Mouse (Mus musculus): ENCODE measurements around the gene Hist1h1t.
A peak's percentile ranks its signal among the peaks of the same experiment; 100 is the strongest.
"Not testable (repeated sequence)": the region's sequence is repeated elsewhere in the genome, so short reads cannot be mapped to it uniquely, and the experiment has no call there.

The Hist1h1t gene

DNA sequence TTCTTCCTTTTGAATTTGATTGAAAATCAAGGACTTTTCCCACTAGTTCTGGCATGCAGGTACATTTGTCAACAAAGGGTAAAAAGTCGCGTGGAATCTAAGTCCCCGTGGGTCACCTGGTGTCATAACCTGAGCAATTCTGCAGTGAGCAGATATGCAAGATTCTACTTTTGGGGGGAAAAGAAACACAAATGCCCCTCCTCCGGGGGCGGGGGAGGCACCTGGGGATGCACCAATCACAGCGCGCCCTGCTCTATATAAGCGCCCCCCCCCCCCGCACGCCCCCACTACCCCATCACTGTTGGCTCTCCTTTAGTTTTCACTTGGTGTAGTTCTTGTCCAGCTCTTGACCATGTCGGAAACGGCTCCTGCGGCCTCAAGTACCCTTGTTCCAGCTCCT, at the start of gene Hist1h1t:
Gene Hist1h1t, plus strand, starts transcription at position 301 of the 400 bp plus-strand sequence.
- no peak for DNase-seq (ENCODE audit: low spot score in 2 of 2)

DNA sequence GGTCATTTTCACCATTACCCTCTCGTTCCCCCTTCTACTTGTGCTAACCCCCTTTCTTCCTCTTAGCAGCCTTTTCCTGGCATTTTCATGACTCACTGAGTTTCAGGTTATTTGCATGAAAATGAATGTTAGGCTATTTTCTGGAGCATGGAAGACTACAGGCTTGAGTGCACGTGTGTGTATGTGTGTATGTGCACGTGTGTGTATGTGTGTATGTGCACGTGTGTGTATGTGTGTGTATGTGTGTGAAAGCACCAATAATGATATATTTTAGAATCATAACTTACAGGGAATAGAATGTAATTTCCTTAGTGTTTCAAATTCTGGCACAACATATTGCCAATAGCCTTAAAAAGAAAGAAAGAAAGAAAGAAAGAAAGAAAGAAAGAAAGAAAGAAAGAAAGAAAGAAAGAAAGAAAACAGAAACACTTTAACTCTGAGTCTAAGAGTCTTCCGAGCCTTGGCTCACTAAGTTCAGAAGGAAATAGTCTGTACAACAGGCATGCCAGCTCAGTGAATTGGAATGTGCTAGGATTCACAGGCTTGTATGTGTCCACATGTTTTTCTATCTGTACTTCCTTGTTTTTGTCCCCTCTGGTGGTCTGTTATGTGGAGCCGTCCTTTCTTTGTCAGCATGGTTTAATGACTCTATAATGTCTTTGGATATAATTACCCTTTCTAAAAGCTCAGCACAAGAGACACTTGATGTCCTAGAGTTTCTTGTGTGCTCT, 35.8 kb upstream of the Hist1h1t start:
- no peak for DNase-seq (ENCODE audit: low spot score in 2 of 2)

DNA sequence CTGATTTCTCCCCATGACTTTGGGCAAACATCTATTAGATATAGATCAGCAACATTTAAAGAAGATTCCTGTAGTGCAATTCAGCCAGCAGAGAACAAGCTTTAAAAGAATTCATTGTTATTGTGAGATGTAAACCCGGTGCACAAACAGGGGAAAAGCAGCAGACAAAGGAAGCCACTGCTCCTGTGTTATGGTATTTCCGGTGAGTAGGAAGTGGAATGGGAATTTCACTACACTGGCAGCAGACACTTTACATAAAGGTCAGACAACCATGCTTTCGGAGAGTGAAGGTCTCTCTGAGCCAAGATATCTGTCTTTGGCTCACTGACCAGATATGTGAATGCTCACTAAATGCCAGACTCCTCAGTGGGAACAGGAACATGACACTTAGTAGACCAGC, 33.1 kb upstream of the Hist1h1t start:
- no peak for DNase-seq (ENCODE audit: low spot score in 2 of 2)

DNA sequence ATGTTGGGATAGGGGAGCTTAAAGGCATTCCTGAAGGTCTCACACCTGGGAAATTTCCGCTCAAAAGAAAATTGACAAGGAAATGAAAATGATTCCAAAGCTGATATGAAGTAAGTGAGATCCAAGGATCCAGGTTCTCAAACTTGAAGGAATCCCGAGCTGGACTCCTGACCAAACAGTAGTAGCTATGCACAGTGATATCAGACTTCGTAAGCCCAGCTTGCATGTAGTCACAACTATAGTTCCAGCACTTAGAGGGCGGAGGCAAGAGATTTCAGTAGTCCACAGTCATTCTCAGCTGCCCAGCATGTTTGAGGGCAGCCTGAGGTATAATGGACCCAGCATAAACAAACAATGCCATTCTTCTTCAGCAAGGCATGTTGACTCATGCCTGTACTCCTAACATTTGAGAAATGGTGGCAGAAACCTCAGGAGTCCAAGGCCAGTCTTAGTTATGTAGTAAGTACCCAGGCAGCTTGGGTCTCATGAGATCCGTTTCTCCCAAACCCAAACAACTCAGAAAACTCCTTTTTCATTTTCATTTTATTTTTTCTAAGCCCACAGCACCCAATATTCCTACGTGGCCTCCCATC, 13.5 kb upstream of the Hist1h1t start:
- DNase-seq (ENCODE audit: low spot score in 2 of 2): no peak

DNA sequence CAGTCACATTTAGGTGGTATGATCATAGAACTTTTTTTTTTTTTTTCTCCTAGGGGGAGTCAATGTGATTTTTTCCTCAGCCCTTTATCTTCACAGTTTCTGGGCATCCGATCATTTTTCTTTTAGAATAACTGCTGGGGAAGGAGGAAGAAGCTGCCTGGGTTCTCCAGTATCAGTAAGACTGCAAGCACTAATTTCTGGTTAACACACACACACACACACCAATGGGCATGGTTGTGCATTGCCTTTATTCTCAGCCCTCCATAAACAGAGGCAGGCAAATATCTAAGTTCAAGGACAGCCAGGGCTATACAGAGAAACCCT, 13.0 kb upstream of the Hist1h1t start:
- no peak for DNase-seq (ENCODE audit: low spot score in 2 of 2)

DNA sequence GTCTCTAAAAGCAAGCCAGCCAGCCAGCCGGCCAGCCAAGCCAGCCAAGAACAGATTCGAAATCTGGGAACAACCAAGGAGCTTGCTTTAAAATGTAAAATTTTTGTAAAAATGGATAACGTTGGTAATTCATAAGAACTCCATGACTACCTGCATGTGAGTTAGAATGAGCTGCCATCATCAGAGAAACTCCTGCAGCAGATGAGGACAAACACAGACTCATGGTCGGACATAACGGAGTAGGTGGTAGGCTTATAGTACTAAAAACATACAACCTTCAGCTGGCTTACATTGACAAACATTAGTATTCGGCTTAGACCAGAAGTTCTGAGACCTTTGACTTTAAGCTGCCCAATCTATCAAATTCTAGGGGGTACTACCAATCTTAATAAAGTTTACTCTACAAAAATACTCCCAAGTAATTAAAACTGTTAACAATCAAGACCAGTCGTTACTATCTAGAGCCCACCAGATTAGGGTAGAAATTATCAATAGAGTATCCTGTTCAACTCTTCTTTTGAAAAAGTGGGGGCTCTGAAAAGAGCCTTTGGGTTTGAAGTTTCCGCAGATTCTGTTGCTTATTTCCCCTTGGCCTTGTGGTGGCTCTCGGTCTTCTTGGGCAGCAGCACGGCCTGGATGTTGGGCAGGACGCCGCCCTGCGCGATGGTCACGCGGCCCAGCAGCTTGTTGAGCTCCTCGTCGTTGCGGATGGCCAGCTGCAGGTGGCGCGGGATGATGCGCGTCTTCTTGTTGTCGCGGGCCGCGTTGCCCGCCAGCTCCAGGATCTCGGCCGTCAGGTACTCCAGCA, 12.5 kb upstream of the Hist1h1t start:
- not testable (repeated sequence) for DNase-seq (ENCODE audit: low spot score in 2 of 2)

DNA sequence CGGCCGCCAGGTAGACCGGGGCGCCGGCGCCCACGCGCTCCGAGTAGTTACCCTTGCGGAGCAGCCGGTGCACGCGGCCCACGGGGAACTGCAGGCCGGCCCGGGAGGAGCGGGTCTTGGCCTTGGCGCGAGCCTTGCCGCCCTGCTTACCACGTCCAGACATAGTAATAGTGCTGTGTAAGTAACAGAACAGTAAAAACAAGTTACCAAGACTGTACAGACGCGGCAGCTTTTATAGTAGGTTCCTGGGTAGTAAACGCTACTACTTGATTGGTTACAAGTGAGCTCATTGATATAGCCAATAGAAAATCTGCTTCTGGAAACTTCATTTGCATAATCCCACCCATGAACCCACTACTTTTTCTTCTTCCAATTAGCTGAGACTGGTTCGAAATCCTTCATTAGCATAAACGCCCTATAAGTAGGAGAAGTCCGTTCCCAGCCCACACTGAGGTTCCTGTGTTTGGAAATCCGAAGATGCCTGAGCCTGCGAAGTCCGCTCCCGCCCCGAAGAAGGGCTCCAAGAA, 11.8 kb upstream of the Hist1h1t start, which contains the start of the genes Hist1h2ac and Hist1h2bc:
Gene Hist1h2ac, minus strand, starts transcription at position 194 of the 527 bp plus-strand sequence.
Gene Hist1h2bc, plus strand, starts transcription at position 445 of the 527 bp plus-strand sequence.
- DNase-seq (ENCODE audit: low spot score in 2 of 2): peak; percentile 80 to 90

DNA sequence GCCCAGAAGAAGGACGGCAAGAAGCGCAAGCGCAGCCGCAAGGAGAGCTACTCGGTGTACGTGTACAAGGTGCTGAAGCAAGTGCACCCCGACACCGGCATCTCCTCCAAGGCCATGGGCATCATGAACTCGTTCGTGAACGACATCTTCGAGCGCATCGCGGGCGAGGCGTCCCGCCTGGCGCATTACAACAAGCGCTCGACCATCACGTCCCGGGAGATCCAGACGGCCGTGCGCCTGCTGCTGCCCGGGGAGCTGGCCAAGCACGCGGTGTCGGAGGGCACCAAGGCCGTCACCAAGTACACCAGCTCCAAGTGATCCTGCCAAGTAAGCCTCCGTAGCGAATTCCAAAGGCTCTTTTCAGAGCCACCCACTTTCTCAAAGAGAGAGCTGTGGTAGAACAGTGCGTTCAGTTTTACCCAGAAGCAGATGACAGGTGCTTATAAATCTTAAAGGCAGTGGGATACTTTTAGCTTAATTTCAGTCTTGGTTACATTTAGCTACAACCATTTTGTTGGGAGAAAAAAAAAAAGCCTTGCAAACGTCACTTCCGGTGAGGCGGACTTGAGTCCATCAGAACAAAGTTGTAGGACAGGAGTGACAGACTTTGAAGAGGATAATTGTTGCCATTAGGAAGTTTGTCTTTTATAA, 11.2 kb upstream of the Hist1h1t start:
- DNase-seq (ENCODE audit: low spot score in 2 of 2): peak; percentile 41 to 65

DNA sequence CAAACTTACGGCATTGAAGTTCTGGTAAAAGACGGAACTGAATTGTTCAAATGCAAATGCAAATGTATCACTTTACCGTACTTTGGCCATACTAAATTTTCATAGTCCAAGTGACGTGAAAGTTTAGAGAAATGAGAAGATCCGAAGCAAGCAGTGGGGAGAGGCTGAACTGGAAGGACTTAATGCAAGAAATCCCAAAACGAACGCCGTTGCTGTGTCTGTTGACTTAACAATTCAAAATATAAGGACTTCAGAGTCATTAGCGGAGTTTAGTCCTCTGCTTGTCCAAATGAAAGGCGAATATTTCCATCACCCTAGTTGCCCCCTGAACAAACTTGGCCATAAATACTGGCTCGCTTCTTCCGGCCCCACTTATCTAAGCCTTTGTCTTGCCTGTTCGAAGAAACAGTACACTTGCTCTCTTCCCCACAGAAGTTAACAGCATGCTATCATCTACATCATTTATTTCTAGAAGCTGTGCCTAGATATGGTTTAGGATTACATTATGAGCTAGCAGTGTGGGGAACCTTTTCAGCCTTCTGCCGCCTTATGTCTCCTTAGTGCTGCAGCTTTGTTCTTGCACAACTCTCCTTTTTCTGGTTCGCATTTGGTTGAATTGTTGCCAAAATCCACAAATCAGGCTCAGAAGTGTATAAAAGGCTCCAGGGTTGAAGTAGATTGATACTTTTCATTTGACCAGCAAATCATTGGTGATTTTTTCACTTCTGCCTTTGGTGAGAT, 10.3 kb upstream of the Hist1h1t start:
- DNase-seq (ENCODE audit: low spot score in 2 of 2): no peak

DNA sequence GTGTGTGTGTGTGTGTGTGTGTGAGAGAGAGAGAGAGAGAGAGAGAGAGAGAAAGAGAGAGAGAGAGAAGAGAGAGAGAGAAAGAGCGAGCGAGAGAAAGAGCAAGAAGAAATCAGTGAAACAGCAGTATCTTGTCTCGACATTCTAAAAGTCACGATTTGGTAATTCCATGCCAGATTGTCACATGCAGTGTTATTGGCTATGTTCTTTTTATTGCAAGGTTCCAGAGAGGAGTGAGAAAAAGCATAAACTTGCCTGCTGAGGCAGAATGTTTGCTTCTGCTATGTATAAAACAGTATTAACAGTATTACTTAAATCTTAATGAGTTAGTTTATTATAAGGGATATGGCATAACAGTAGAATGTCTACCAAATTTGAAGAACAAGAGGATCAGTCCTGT, 9.6 kb upstream of the Hist1h1t start:
- DNase-seq (ENCODE audit: low spot score in 2 of 2): no peak

DNA sequence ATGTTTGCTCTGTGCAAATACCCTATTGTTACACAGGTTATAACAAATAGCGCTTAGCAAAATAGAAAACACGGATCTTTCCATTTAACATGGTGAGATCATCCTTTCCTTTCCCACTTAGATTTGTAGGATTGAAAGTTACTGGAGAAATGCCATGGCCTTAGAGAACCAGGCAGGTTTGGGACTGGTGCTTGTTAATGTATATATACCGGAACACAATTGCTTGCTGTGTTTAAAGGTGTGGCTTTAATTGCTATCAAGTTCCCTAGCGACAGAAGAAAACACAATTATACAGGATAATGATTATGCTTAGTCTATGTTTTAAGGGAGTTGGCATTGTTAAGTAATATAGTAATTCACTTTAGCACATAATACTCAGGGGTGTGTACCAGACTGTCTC, 8.4 kb upstream of the Hist1h1t start:
- no peak for DNase-seq (ENCODE audit: low spot score in 2 of 2)

DNA sequence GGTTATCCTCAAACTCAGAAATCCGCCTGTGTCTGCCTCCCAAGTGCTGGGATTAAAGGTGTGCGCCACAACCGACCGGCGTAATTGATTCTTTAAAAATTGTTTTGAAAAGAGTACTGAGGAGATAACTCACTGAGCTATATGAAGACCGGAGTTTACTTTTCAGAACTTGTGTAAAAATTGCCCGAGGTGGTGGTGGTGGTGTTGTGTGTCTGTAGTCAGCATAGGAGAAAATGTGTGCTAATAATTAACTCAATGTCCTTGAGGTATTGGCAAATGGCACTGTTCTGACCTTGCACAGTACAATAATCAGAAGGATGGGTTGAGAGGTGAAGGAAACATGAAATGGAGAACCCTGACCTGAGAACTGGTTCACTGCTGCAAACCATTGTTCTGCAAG, 7.7 kb upstream of the Hist1h1t start:
- DNase-seq (ENCODE audit: low spot score in 2 of 2): no peak

DNA sequence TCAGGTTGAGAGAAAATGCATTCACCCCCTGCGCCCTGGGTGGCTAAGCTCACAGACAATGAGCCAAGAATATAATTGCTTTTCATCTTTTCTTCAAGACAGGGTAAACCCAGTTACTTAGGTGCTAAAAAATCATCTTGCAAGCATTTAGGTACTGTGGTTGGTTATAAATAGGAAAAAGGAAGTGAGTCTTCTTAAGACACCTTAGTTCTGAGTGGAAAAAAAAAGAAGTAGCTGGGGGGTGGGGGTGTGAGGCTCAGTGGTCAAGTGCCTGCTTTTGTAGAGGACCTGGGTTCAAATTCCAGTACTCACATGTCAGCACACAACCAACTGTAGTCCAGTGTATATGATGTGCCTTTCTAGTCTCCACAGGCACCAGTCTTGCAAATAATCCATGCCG, 6.7 kb upstream of the Hist1h1t start:
- no peak for DNase-seq (ENCODE audit: low spot score in 2 of 2)

DNA sequence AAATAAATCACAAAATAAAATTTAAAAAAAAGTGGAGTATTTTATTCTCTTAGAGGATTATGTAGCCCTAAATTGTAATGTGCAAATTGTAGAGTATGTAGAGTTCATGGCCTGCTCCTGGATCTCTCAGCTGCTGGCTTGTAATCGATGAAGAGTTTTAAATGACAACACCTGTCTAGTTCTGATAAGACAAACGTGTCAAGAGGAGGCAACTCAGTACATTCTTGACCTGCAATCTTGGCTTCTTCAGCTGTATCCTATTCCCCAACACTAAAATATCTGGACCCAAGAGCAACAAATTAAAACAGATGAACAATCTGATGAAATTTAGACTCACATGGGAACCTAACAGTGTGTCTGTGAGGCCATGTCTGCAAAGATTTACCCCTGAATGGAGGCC, 6.2 kb upstream of the Hist1h1t start:
- DNase-seq (ENCODE audit: low spot score in 2 of 2): no peak

DNA sequence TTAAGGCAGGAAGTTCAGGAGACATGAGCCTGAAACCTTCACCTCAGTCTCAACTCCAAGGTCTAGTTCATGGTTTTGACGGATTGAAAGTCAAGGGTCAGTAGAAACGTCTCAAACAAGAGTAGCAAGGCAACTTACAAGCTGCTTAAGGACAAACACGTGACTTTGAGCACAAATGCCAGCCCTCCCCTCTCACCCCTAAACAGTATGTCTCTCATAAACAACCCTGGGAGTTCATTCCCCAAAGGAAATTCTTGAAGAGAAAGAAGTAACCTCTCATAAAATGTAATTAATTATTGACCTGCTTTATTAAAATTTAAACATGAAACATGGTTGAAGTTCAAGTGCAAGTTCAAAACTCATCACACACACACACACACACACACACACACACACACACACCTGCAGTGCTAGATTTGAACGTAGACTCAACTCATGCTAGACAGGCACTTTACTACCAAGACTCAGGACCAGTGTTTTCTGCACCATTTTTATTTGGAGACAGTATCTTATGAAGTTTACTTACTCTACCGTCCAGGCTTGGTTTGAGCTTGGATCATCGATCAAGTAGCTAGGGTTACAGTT, 1.7 kb upstream of the Hist1h1t start:
- DNase-seq (ENCODE audit: low spot score in 2 of 2): no peak

DNA sequence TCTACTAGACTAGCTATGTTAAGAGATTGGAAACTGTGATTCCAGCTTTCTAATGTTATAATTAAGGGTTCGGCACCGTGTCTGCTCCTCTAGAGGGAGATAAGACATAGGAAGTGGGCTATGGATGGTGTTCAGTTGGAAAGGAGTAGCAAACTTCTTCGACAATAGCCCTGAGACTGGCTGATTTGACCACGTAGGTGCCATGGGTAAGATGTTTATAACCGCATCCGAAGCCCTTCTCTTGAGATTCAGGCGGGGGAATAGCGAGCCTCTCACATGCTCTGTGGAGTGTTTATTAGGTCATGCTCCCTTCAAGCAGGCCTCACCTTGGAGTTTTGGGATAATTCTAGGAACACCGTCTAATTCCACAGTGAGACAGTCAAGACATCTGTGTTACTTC, 658 bp upstream of the Hist1h1t start:
- DNase-seq (ENCODE audit: low spot score in 2 of 2): no peak

DNA sequence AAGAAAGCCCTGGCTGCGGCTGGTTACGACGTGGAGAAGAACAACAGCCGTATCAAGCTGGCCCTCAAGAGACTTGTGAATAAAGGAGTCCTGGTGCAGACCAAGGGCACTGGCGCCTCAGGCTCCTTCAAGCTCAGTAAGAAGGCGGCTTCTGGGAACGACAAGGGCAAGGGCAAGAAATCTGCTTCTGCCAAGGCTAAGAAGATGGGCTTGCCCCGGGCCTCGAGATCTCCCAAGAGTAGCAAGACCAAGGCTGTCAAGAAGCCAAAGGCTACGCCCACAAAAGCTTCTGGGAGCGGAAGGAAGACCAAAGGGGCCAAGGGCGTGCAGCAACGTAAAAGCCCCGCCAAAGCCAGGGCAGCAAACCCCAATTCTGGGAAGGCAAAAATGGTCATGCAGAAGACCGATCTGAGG, 454 bp downstream of the Hist1h1t start:
- DNase-seq (ENCODE audit: low spot score in 2 of 2): no peak

DNA sequence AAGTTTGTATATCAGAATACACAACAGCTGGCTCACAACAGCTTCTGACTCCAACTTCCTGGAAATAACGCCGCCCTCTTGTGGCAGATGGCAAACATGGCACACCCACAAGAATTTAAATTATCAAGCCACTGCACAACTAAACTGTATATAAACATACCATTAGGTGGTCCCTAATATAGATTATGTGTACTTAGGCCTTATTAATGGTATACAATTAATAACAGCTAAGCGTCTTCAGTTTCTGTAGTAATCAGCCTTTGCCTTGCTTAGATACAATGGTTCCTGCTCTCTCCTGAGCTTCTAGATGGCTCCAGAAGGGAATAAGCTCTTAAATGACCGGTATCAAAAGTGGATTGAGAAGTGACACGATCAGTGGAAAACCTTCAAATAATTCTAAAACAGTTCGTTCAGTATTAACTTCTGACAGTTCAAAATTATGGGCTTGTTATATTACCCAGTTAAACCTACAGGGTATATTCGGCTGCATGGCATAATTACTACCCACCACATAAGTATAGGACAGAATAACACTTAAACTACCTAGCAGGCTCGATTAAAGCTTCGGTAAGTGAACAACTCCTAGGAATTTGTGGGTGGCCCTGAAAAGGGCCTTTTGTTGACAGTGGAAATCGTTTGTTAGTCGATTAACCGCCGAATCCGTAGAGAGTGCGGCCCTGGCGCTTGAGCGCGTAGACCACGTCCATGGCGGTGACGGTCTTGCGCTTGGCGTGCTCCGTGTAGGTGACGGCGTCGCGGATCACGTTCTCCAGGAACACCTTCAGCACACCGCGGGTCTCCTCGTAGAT, 2.1 kb downstream of the Hist1h1t start:
- DNase-seq (ENCODE audit: low spot score in 2 of 2): peak; percentile 64 to 79

DNA sequence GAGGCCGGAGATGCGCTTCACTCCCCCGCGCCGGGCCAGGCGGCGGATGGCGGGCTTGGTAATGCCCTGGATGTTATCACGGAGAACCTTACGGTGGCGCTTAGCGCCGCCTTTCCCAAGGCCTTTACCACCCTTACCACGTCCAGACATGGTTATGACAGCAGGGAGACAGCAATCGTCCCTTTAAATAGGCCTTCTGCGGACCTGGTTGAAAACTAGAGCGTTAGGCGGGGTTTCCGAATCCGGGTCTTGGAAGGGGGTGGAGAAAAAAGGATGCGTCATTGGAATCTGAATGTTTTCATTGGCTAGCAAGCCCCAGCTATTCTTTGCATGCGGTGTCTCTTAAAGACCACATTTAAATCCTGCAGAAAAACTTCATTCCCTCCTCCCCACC, 2.7 kb downstream of the Hist1h1t start, which contains the start of gene Hist1h4c:
Gene Hist1h4c, minus strand, starts transcription at position 155 of the 394 bp plus-strand sequence.
- DNase-seq (ENCODE audit: low spot score in 2 of 2): peak; percentile 98 to 99

DNA sequence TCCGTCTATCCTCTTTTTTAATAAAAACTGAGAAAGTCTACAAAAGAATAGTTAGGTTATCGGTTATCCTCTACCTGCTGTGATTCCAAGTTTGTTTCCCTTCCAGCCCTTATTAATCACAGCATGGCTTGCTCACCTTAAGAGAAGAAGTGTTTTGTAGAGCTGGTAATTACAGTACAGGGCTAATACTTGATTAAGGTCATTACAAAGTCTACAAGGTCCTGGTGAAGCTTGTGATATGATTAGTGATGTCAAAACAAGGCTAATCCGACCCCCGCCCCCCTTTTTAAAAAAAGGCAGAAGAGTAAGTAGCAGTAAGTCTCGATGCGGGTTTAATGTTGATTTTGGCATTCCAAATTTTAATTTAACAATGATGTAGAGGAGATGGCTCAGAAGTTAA, 3.4 kb downstream of the Hist1h1t start:
- DNase-seq (ENCODE audit: low spot score in 2 of 2): no peak
